Mouse (Mus musculus) forebrain, embryonic 15.5 days (tissue): ENCODE results near the gene Gm48552. TPM values are rescaled to one million over a fixed set of nuclear protein-coding genes. Genes with fewer than 3 reads are reported as not detected.

Experiments
- ATAC-seq: fragments of 200-750 bp; cut with Nextera tagmentation; replicated peaks from 2 replicates; pipeline ENCODE4 v1.8.0; 2017; ENCODE audit warnings: mild to moderate bottlenecking, moderate TSS enrichment, moderate library complexity
- H3K27ac ChIP-seq: fragments of 300-500 bp; sonication (generic); replicated peaks from 2 replicates; pipeline ENCODE4 v1.5.1; 2015; ENCODE audit warnings: mild to moderate bottlenecking, inconsistent platforms
- H3K27me3 ChIP-seq: fragments of 300-500 bp; sonication (generic); 2 replicates; pipeline ENCODE4 v1.6.1; 2015; ENCODE audit warnings: inconsistent platforms
- H3K36me3 ChIP-seq: fragments of 300-500 bp; sonication (generic); 2 replicates; pipeline ENCODE4 v1.6.1; 2015; ENCODE audit warnings: mild to moderate bottlenecking, inconsistent platforms
- H3K4me1 ChIP-seq: fragments of 300-500 bp; sonication (generic); 2 replicates; pipeline ENCODE4 v1.6.1; 2015; ENCODE audit warnings: inconsistent platforms
- H3K4me2 ChIP-seq: fragments of 300-500 bp; sonication (generic); replicated peaks from 2 replicates; pipeline ENCODE4 v1.6.1; 2015; ENCODE audit warnings: mild to moderate bottlenecking, inconsistent platforms
- H3K4me3 ChIP-seq: fragments of 300-500 bp; sonication (generic); 2 replicates; pipeline ENCODE4 v1.5.1; 2015; ENCODE audit warnings: mild to moderate bottlenecking, inconsistent platforms
- H3K9ac ChIP-seq: fragments of 300-500 bp; sonication (generic); replicated peaks from 2 replicates; pipeline ENCODE4 v1.6.1; 2015; ENCODE audit warnings: mild to moderate bottlenecking, inconsistent platforms
- H3K9me3 ChIP-seq: fragments of 300-500 bp; sonication (generic); 2 replicates; pipeline ENCODE4 v1.6.1; 2016; ENCODE audit warnings: inconsistent platforms
- WGBS: fragments of 180-500 bp; shearing (Covaris S2); methylation state at CpG from one replicate; pipeline ENCODE4 v1.1.7; 2015; ENCODE audit warnings: mixed read lengths; 5-methylcytosine and 5-hydroxymethylcytosine counted together
- polyA plus RNA-seq: library from polyadenylated mRNA; unstranded; fragments of >200 nt; fragmentation: Nextera tagmentation; extraction: Ambion mirVana; gene quantifications from 2 replicates; pipeline ENCODE4 v1.2.1, GENCODE M21; 2015

Gene Gm48552
- polyA plus RNA-seq, 1 experiment from 2014 or later = 2.9 TPM

DNA sequence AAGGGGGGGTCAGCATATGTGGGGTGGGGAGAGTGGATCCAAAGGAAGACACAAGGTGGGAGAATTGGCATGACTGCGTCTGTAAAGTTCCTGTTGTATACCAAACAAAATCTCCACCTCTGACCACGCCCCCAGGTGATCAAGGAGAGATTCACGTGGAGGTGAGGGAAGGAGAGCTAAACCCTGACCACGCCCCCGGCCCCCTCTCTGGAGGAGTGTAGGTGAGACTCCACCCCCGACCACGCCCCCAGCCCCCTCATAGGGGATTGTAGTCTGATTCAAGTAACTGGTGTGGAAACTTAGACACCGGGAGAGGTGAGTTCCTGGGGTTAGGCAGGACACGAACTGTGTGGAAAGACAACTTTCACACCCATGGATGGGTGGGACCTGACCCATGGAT, 15.3 kb downstream of the Gm48552 start:
- Histone ChIP-seq H3K4me2 (no peak overlapping the region), H3K4me1 (peaks cover 59% of the 10 kb centered on the region), H3K27ac (no peak overlapping the region), H3K9me3 (no peaks in the 10 kb centered on the region), H3K36me3 (peaks cover 30% of the 10 kb centered on the region), H3K9ac (no peak overlapping the region), H3K27me3 (peaks cover 10% of the 10 kb centered on the region; the same call in 1 of the 2 replicates), H3K4me3 (no peak overlapping the region)
- WGBS = 24% methylated on average over 9 of the region's 9 CpGs
- ATAC-seq = no peak

DNA sequence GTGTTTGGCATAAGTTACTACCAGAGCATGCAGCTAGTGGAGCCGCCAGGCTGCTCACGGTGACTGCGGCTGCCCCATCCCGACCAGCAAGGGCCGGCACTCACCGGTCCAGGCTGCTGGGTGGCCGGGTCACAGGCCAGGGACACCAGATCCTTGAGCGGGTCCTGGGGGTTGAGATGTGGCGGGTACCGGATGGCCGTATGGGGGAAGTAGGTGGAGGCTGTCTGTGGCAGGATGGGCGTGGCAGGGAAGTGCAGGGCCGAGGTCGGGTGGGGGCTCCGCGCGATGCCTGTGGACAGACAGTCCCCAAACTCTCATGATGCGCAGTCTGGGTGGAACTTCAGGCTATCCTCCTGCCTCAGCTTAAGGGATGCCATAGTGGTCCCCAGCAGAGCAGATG, 15.9 kb downstream of the Gm48552 start:
- H3K27me3 ChIP-seq = peaks cover 10% of the 10 kb centered on the region; the same call in 1 of the 2 replicates
- peaks cover 27% of the 10 kb centered on the region for H3K36me3 ChIP-seq
- H3K27ac ChIP-seq = no peak overlapping the region; the same call in 1 of the 2 replicates
- 54% methylated on average over 18 of the region's 18 CpGs for WGBS
- no peak overlapping the region for H3K4me2 ChIP-seq
- peaks cover 55% of the 10 kb centered on the region for H3K4me1 ChIP-seq
- H3K4me3 ChIP-seq = no peak overlapping the region
- ATAC-seq = no peak
- no peaks in the 10 kb centered on the region for H3K9me3 ChIP-seq
- H3K9ac ChIP-seq = no peak overlapping the region

DNA sequence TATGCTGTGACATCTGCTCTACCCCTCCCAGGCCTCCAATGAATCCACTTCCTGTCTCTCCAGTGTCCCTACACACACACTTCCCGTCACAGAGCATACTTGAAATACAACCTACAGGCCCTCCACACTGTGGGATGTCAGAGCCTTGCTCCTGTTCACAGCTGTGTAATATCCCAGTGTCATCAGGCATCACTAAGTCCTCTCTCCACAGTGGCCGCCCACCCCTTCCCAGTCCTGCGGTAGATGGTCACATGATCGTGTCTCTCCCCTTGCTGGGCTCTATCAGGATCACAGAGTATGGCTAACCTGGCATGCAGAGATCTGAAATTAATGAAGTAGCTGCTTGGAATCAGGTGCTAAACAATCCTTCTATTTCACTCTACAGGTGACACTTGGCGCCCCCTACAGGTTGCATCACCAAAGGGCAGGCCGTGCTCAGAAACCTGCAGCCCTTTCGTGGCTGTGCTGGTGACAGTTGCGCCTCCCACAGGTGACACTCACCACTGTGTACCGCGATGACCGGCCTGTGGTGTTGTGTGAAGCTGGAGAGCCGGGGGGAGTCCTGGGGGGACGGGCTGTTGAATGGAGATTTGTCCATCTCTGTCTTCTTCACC, 16.9 kb downstream of the Gm48552 start:
- Histone ChIP-seq H3K4me3 (no peak overlapping the region), H3K27me3 (peaks cover 10% of the 10 kb centered on the region; the same call in 1 of the 2 replicates), H3K9ac (no peak overlapping the region), H3K4me1 (peaks cover 49% of the 10 kb centered on the region), H3K9me3 (no peaks in the 10 kb centered on the region), H3K36me3 (peaks cover 23% of the 10 kb centered on the region), H3K4me2 (no peak overlapping the region), H3K27ac (no peak overlapping the region)
- WGBS = 46% methylated on average over 13 of the region's 13 CpGs
- no peak for ATAC-seq

DNA sequence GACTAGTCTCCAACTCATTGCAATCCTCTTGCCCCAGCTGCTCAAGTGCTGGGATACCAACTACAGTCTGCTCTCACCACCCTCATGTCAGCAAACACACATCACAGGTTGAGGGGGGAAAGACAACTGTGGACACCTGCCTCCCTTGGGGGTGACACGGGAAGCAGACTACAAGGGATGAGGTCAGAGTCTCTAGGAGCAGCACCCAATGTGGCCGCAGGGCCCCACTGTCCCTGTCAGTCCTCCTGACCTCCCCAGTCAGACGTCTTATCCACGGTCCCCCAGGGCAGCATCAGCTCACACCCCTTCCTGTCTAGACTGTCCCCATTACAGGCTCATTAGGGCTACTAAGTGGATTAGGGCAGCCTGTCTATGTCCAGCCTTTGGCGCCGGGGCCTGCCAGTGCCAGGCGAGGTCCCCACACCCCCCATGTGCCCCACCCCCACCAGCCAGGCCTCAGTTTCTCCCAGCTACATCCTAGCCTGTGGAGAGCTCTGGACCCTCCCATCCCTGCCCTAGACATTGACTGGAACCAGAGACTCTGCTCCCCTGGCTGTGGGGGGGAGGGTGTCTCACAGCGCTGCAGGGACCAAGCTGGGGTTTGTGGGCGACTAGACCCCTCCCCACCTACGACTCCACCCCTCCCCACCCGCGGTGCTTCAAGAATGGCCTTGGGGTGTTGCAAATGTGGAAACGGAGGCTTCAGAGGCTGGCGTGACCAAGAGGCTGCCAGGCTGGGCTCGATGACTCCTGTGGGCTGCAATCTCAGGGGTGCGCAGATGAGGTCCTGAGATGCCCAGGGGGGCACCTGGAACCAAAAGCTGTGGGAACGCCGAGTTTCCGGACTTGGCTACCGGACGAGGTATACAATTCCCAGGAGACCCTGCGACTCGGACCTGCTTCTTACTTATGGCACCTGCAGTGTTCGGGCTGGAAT, 18.0 kb downstream of the Gm48552 start:
- Histone ChIP-seq H3K4me1 (peaks cover 49% of the 10 kb centered on the region), H3K9ac (no peak overlapping the region)

DNA sequence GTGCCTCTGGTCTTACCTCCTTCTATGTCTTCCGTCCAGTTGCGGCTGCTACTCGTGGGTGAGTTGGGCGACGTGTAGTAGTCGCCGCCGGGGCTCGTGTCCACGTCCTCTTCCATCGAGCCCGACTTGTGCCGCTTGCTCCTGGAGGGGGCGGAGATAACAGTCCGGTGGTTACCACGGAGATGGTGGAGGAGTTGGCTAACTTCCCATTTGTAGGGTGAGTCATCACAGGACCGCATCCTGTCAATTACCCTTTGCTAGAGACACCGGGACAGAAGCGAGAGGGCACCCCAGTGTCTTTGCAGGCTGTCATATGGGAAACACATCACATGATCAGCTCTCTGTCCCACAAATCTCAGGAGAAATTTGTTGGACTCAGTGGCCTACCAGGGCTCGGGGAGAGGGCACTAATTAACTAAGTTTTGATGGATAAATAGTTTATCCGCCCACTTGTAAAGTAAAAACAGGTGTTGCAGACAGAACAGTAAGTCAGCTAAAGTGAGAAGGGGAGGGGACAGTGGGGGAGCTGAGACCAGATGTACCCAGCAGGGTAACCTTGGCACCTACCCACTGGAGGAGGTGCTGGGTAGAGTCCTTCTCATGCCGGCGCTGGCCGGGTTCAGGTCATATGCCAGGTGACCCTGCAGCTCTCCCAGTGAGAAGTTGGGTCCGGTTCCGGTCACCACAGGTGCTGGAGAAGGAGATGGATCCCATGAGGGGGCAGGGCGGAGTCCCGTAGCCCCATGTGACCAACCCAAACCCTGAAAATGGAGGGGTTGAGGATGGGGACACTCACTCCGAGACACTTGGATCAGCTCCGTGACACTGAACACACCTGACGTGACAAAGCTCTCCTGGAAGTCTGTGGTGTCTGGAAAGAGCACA, 19.0 kb downstream of the Gm48552 start:
- Histone ChIP-seq H3K27me3 (peaks cover 10% of the 10 kb centered on the region; the same call in 1 of the 2 replicates), H3K4me1 (peaks cover 48% of the 10 kb centered on the region), H3K27ac (no peak overlapping the region), H3K9ac (no peak overlapping the region), H3K4me3 (no peak overlapping the region), H3K36me3 (peaks cover 23% of the 10 kb centered on the region), H3K4me2 (no peak overlapping the region), H3K9me3 (no peaks in the 10 kb centered on the region)
- no peak for ATAC-seq
- WGBS = 28% methylated on average over 31 of the region's 31 CpGs

More for the DNA sequence above, 18.0 kb downstream of the Gm48552 start:
- no peak overlapping the region for H3K4me2 ChIP-seq
- H3K9me3 ChIP-seq = no peaks in the 10 kb centered on the region
- H3K27me3 ChIP-seq = peaks cover 10% of the 10 kb centered on the region; the same call in 1 of the 2 replicates
- WGBS = 28% methylated on average over 24 of the region's 24 CpGs
- H3K36me3 ChIP-seq = peaks cover 23% of the 10 kb centered on the region
- no peak overlapping the region for H3K4me3 ChIP-seq
- no peak for ATAC-seq
- H3K27ac ChIP-seq = no peak overlapping the region

DNA sequence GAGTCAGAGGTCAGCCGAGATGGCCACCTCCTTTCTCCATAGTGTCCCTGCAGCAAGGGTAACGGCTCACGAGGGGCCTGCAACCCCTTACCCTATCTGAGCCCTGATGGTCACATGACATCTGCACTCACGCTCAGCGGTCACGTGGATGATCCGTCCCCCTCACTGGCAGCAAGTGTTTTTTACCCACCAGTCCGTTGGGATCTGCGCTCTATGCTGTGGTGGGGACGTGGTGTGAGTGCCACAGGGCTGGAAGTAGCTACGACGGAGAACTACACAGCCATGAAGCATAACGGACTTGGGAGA, 19.6 kb downstream of the Gm48552 start:
- Histone ChIP-seq H3K4me1 (peaks cover 45% of the 10 kb centered on the region), H3K4me2 (no peak overlapping the region), H3K27ac (no peak overlapping the region), H3K36me3 (peaks cover 23% of the 10 kb centered on the region), H3K27me3 (peaks cover 10% of the 10 kb centered on the region; the same call in 1 of the 2 replicates), H3K9ac (no peak overlapping the region), H3K4me3 (no peak overlapping the region), H3K9me3 (no peaks in the 10 kb centered on the region)
- ATAC-seq = no peak
- 53% methylated on average over 13 of the region's 13 CpGs for WGBS

DNA sequence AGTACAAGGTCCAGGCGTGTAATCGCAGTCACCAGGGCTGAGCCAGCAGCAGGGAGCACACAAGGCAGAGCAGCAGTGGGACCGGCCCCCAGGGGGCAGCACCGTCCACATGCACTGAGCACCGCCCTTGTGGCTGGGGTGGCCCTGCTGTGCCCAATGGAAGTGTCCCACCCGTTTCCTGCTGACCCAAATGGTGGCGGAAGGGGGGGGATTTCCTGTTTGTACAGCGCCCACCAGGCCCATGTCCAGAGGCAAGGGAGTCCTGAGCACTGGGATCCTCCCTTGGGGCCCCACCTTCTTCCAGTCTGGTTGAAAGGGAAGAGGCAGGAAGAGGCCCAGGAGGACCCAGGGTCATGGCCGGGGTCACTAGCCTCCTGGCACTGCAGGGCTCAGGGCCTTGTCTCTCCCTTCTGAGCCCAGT, 20.1 kb downstream of the Gm48552 start:
- no peaks in the 10 kb centered on the region for H3K9me3 ChIP-seq
- H3K4me3 ChIP-seq = no peak overlapping the region
- ATAC-seq = peak; percentile 29; the same call in 1 of the 2 replicates
- peaks cover 23% of the 10 kb centered on the region for H3K36me3 ChIP-seq
- no peak overlapping the region for H3K4me2 ChIP-seq
- H3K4me1 ChIP-seq = peaks cover 47% of the 10 kb centered on the region
- H3K27me3 ChIP-seq = peaks cover 10% of the 10 kb centered on the region; the same call in 1 of the 2 replicates
- no peak overlapping the region for H3K27ac ChIP-seq
- no peak overlapping the region for H3K9ac ChIP-seq
- WGBS = 24% methylated on average over 9 of the region's 9 CpGs

DNA sequence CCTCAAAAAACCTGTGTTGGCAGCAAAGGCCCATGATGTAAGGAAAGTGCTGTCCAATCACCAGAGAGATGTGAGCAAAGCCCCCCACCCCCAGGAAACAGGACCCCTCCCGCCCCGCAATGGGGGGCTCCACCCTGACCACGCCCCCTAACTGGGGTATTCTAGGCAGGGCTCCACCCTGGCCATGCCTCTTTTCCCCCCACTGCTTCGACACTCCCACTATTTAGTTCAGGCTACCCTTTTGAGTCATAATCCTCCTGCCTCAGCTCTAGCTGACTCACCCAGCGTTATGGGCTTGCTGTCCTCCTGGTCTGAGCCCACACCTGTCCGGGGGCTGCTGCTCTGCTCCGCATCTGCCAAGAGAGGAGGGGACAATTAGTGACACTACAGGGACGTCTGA, 20.5 kb downstream of the Gm48552 start:
- H3K27ac ChIP-seq = no peak overlapping the region
- H3K9me3 ChIP-seq = no peaks in the 10 kb centered on the region
- 14% methylated on average over 8 of the region's 8 CpGs for WGBS
- H3K9ac ChIP-seq = no peak overlapping the region
- H3K4me1 ChIP-seq = peaks cover 52% of the 10 kb centered on the region
- no peak overlapping the region for H3K4me2 ChIP-seq
- no peak overlapping the region for H3K4me3 ChIP-seq
- H3K36me3 ChIP-seq = peaks cover 23% of the 10 kb centered on the region
- H3K27me3 ChIP-seq = peaks cover 9% of the 10 kb centered on the region; the same call in 1 of the 2 replicates
- ATAC-seq = no peak

DNA sequence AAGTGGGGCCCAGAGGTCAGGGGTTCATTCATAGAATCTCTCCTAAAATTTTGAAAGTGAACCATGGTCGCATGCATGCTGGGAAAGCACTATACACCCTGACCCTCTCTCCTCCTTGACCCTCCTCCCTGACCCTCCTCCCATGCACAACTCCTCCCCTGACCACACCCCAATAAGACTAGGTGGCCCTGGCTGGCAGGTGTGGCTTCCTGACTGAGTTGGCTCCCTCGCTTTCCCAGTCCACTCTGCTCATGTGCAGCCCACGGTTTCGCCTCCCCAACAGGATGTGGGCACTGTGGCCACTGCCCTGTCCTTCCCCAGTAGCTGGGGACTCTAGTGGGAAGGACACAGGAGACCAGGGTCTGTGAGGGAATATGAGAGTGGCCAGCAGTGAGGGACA, 21.5 kb downstream of the Gm48552 start:
- Histone ChIP-seq H3K4me2 (no peak overlapping the region), H3K27me3 (0 out of 2 replicates have a peak, but pooled peaks cover 3% of the 10 kb centered on the region), H3K9me3 (no peaks in the 10 kb centered on the region), H3K9ac (no peak overlapping the region), H3K36me3 (peaks cover 20% of the 10 kb centered on the region), H3K27ac (no peak overlapping the region), H3K4me3 (no peak overlapping the region), H3K4me1 (peaks cover 62% of the 10 kb centered on the region)
- 73% methylated on average over 4 of the region's 4 CpGs for WGBS
- ATAC-seq = no peak

DNA sequence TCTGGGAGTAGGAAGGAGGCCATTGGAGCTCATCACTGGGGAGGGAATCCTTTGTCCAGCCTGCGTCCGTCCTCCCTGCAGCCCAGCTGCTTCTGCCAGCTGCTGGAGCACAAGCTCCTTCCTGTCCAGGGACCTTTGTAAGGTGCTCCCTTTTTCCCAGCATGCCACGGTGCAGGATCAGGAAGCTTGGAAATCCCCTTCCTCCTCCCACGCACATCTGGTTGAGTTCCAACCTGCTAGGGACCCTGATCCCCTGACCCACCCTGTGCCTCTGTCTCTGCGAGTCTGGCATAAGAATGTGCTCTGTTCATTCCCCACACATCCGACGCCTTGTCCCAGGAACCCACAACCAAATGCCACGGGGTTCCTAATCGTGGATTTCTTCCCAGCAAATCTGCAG, 22.2 kb downstream of the Gm48552 start:
- Histone ChIP-seq H3K27ac (peak overlapping the region; percentile 82), H3K9ac (no peak overlapping the region), H3K27me3 (0 out of 2 replicates have a peak, but pooled peaks cover 3% of the 10 kb centered on the region), H3K9me3 (no peaks in the 10 kb centered on the region), H3K4me3 (no peak overlapping the region), H3K4me2 (no peak overlapping the region), H3K36me3 (peaks cover 15% of the 10 kb centered on the region; the same call in 1 of the 2 replicates), H3K4me1 (peaks cover 62% of the 10 kb centered on the region)
- WGBS = 76% methylated on average over 9 of the region's 9 CpGs
- no peak for ATAC-seq

DNA sequence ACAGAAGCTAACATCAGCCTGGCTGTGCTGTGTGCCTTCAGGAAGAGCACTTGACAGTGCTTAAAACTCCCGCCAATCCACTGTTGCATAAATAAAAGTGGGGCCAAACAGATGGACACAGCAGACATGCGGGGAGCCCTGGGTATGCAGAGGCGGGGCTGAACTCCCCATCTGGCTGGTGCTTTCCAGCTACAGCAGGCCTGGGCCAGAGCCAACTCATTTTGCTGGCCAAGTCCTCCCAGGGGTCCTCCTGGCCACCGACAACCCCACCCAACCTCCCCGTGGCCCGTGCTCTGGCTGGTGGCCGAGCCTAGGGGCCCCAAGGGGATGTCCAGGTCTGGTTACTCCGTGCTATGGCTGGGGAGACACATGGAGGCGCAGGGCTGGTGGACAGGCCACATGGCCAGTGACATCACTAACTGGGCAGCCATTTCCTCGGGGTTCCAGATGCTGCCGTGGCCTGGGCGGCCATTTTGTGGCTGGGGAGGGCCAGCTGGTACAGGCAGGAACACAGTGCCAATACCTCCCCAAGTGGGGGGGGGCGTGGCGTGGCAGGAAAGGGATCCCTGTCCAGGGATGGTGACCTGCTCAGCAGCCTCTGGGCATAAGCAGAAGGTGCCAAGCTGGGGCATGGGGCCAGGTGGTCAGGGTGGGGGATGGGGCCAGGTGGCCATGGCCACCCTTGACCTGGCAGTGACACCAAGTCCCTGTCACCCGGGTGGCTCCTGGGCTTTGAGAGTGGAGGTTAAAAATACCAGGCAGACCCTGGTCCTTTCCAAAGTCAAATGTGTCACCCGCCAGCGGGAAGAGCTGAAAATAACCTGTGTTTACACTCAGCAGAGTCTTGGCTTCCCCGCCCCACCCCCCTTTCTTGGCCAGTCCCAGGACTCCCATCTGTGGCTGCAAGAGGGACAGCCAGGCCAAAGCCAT, 22.9 kb downstream of the Gm48552 start:
- no peak overlapping the region for H3K4me3 ChIP-seq
- H3K9me3 ChIP-seq = no peaks in the 10 kb centered on the region
- H3K4me1 ChIP-seq = peaks cover 68% of the 10 kb centered on the region
- no peak overlapping the region; the same call in 1 of the 2 replicates for H3K9ac ChIP-seq
- WGBS = 60% methylated on average over 18 of the region's 18 CpGs
- peak overlapping the region; percentile 82 for H3K27ac ChIP-seq
- no peak for ATAC-seq
- H3K36me3 ChIP-seq = peaks cover 11% of the 10 kb centered on the region; the same call in 1 of the 2 replicates
- no peak overlapping the region for H3K4me2 ChIP-seq
- H3K27me3 ChIP-seq = 0 out of 2 replicates have a peak, but pooled peaks cover 3% of the 10 kb centered on the region
